Mouse (Mus musculus) lung, embryonic 15.5 days (tissue): ENCODE measurements around the gene Spire2. TPM values are rescaled to one million over a fixed set of nuclear protein-coding genes. Genes with fewer than 3 reads are reported as not detected.

Experiments
- ATAC-seq: fragments of 200-750 bp; cut with Nextera tagmentation; 2 replicates; pipeline ENCODE4 v1.8.0; 2017; ENCODE audit warnings: moderate number of reproducible peaks, borderline replicate concordance; ENCODE audit not compliant: low FRiP score, low TSS enrichment; ENCODE audit errors: extremely low read depth
- H3K27ac ChIP-seq: fragments of 300-500 bp; sonication (generic); 2 replicates; pipeline ENCODE4 v1.5.1; 2015; ENCODE audit warnings: moderate library complexity, mild to moderate bottlenecking, inconsistent platforms
- H3K27me3 ChIP-seq: fragments of 300-500 bp; sonication (generic); 2 replicates; pipeline ENCODE4 v1.6.1; 2015; ENCODE audit warnings: inconsistent platforms
- H3K36me3 ChIP-seq: fragments of 300-500 bp; sonication (generic); 2 replicates; pipeline ENCODE4 v1.6.1; 2015; ENCODE audit warnings: inconsistent platforms
- H3K4me1 ChIP-seq: fragments of 300-500 bp; sonication (generic); 2 replicates; pipeline ENCODE4 v1.6.1; 2015; ENCODE audit warnings: inconsistent platforms
- H3K4me2 ChIP-seq: fragments of 300-500 bp; sonication (generic); 2 replicates; pipeline ENCODE4 v1.6.1; 2015; ENCODE audit warnings: inconsistent platforms, mild to moderate bottlenecking, moderate library complexity
- H3K4me3 ChIP-seq: fragments of 300-500 bp; sonication (generic); 2 replicates; pipeline ENCODE4 v1.5.1; 2015; ENCODE audit warnings: mild to moderate bottlenecking, inconsistent platforms
- H3K9ac ChIP-seq: fragments of 300-500 bp; sonication (generic); 2 replicates; pipeline ENCODE4 v1.6.1; 2015; ENCODE audit warnings: inconsistent platforms
- H3K9me3 ChIP-seq: fragments of 300-500 bp; sonication (generic); 2 replicates; pipeline ENCODE4 v1.6.1; 2016; ENCODE audit warnings: inconsistent platforms
- WGBS: fragments of 180-500 bp; shearing (Covaris S2); methylation state at CpG from one replicate; pipeline ENCODE4 v1.1.7; 2015; 5-methylcytosine and 5-hydroxymethylcytosine counted together
- polyA plus RNA-seq: library from polyadenylated mRNA; unstranded; fragments of >200 nt; fragmentation: Nextera tagmentation; extraction: Ambion mirVana; gene quantifications from 2 replicates; pipeline ENCODE4 v1.2.1, GENCODE M21; 2015

The Spire2 gene
- polyA plus RNA-seq, 1 experiment from 2014 or later: 1.4 TPM

DNA sequence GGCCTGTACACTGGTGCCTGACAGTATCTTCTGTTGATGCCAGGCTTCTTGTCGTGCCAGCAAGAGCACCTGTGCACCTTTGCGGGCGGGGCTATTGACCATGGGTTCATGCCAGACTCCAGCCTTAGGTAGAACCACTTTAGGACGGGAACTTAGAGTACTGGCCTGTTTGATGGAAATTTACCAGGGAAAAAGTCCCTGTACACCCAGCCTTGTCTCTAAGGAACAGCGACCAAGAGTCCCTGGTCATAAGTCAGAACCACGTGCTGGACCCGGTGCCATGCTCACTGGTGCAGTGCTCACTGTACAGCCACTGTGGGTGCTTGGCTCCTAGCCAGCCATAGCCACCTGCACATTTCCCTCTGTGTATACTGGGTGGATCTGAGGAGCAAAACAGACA lies 56.5 kb downstream of the Spire2 start:
- Histone ChIP-seq H3K4me3 (no peak overlapping the region), H3K4me2 (no peak overlapping the region), H3K9ac (no peak overlapping the region), H3K4me1 (no peaks in the 10 kb centered on the region), H3K9me3 (no peaks in the 10 kb centered on the region), H3K27ac (no peak overlapping the region), H3K27me3 (no peaks in the 10 kb centered on the region), H3K36me3 (peaks cover 94% of the 10 kb centered on the region)
- 89% methylated on average over 7 of the region's 7 CpGs for WGBS
- peak; percentile 52; the same call in 1 of the 2 replicates for ATAC-seq

DNA sequence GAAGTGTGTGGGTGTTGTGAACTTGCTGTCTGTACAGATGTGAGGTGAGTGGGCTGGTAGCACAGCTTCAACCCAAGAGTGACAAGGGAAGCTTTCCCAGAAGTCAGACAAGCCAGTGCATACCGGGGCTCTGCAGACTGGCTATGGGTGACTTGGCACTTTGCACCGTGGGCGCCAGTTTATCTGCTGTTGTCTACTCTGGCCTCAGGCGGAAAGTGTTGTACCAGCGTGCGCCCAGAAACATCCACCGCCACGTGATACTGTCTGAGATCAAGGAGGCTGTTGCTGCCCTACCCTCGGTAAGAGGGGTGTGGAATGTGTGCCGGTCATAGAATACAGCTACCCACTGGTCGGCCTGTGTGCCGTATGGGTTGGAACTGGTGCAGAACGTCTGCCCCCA lies 65.8 kb downstream of the Spire2 start:
- no peak overlapping the region for H3K27ac ChIP-seq
- H3K4me1 ChIP-seq: no peaks in the 10 kb centered on the region
- H3K9ac ChIP-seq: no peak overlapping the region
- peaks cover 89% of the 10 kb centered on the region for H3K36me3 ChIP-seq
- H3K4me3 ChIP-seq: no peak overlapping the region
- ATAC-seq: no peak
- H3K27me3 ChIP-seq: no peaks in the 10 kb centered on the region
- 90% methylated on average over 13 of the region's 13 CpGs for WGBS
- no peak overlapping the region for H3K4me2 ChIP-seq
- H3K9me3 ChIP-seq: no peaks in the 10 kb centered on the region

DNA sequence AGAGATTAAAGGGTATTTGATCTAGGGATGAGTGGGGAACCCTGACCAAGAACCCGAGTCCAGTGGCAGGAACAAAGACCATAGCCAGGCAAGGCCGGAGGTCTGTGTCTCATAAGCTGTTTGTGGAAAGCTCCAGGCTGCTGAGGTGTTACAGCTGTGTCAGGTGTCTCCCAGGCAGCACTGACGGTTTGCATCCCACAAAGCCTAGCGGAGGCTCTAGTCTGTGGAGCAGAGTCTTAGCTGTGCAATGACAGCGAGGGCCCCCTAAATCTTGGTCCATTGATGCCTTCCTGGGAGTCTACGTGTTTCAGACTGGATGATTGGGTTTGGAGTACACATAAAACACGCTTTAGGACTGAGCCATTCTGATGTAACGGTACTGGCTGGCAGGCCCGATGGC lies 69.4 kb downstream of the Spire2 start:
- 85% methylated on average over 9 of the region's 9 CpGs for WGBS
- H3K27ac ChIP-seq: no peak overlapping the region
- H3K4me3 ChIP-seq: no peak overlapping the region
- H3K4me2 ChIP-seq: no peak overlapping the region
- ATAC-seq: no peak
- peaks cover 55% of the 10 kb centered on the region for H3K36me3 ChIP-seq
- no peaks in the 10 kb centered on the region for H3K4me1 ChIP-seq
- H3K9ac ChIP-seq: no peak overlapping the region
- no peaks in the 10 kb centered on the region for H3K27me3 ChIP-seq
- no peaks in the 10 kb centered on the region for H3K9me3 ChIP-seq

DNA sequence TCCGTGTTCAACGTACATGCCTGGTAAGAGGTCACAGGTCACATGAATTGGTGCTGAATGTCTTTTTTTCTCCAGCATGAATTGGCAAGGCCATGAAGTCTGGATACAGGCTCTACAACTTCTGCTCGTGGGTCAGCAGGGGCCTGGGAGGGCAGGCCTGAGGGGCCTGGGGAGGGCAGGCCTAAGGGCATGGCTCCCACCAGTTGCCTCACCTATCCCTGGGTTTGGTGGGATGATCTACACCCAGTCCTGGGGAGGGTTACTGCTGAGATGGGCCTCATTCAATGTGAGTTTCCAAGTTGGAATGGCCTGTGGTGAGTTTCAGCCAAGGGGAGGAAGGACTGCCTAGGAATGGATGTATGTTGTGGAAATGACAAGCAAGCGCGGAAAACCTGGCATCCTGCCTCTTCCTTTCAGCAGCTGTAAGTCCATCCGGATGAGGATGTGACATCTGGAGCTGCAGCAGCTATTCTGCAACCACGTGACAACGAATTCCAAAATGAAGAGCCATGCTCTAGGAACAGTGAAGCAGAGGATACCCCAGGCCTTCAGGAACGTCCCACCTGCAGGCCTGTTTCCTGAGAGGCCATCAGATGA lies 70.3 kb downstream of the Spire2 start:
- peak; percentile 37; the same call in 1 of the 2 replicates for ATAC-seq
- Histone ChIP-seq H3K36me3 (peaks cover 47% of the 10 kb centered on the region), H3K4me1 (no peaks in the 10 kb centered on the region), H3K27ac (no peak overlapping the region), H3K9ac (no peak overlapping the region), H3K4me2 (no peak overlapping the region), H3K27me3 (peaks cover 5% of the 10 kb centered on the region), H3K4me3 (no peak overlapping the region), H3K9me3 (no peaks in the 10 kb centered on the region)
- WGBS: 76% methylated on average over 9 of the region's 9 CpGs

GRCm38 (mm10) chr8:123404521-123404920 lies 72.0 kb downstream of the Spire2 start:
- Histone ChIP-seq H3K36me3 (peaks cover 31% of the 10 kb centered on the region), H3K27me3 (peaks cover 19% of the 10 kb centered on the region), H3K9ac (no peak overlapping the region), H3K4me1 (no peaks in the 10 kb centered on the region), H3K4me3 (no peak overlapping the region), H3K9me3 (no peaks in the 10 kb centered on the region), H3K27ac (no peak overlapping the region), H3K4me2 (no peak overlapping the region)
- 47% methylated on average over 8 of the region's 8 CpGs for WGBS
- no peak for ATAC-seq

- Histone ChIP-seq H3K36me3 (peaks cover 12% of the 10 kb centered on the region), H3K27me3 (peaks cover 42% of the 10 kb centered on the region), H3K27ac (no peak within 1 kb of the TSS), H3K4me3 (no peak within 1 kb of the TSS), H3K9me3 (no peaks in the 10 kb centered on the region), H3K4me1 (peaks cover 9% of the 10 kb centered on the region; the same call in 1 of the 2 replicates), H3K9ac (no peak within 1 kb of the TSS), H3K4me2 (no peak within 1 kb of the TSS)
- ATAC-seq: no peak
- 4% methylated on average over 4 of the region's 4 CpGs for WGBS
Measured at GRCm38 (mm10) chr8:123406786-123407185, 74.3 kb downstream of the Spire2 start, which contains the start of gene Mc1r. TSS of gene Mc1r (plus strand) at chr8:123407107.

DNA sequence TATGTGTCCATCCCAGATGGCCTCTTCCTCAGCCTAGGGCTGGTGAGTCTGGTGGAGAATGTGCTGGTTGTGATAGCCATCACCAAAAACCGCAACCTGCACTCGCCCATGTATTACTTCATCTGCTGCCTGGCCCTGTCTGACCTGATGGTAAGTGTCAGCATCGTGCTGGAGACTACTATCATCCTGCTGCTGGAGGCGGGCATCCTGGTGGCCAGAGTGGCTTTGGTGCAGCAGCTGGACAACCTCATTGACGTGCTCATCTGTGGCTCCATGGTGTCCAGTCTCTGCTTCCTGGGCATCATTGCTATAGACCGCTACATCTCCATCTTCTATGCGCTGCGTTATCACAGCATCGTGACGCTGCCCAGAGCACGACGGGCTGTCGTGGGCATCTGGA lies 75.1 kb downstream of the Spire2 start:
- H3K27ac ChIP-seq: no peak overlapping the region
- peaks cover 50% of the 10 kb centered on the region for H3K27me3 ChIP-seq
- WGBS: 85% methylated on average over 13 of the region's 13 CpGs
- peaks cover 4% of the 10 kb centered on the region; the same call in 1 of the 2 replicates for H3K36me3 ChIP-seq
- H3K9me3 ChIP-seq: no peaks in the 10 kb centered on the region
- ATAC-seq: no peak
- no peak overlapping the region for H3K9ac ChIP-seq
- H3K4me2 ChIP-seq: no peak overlapping the region
- peaks cover 9% of the 10 kb centered on the region; the same call in 1 of the 2 replicates for H3K4me1 ChIP-seq
- H3K4me3 ChIP-seq: no peak overlapping the region

DNA sequence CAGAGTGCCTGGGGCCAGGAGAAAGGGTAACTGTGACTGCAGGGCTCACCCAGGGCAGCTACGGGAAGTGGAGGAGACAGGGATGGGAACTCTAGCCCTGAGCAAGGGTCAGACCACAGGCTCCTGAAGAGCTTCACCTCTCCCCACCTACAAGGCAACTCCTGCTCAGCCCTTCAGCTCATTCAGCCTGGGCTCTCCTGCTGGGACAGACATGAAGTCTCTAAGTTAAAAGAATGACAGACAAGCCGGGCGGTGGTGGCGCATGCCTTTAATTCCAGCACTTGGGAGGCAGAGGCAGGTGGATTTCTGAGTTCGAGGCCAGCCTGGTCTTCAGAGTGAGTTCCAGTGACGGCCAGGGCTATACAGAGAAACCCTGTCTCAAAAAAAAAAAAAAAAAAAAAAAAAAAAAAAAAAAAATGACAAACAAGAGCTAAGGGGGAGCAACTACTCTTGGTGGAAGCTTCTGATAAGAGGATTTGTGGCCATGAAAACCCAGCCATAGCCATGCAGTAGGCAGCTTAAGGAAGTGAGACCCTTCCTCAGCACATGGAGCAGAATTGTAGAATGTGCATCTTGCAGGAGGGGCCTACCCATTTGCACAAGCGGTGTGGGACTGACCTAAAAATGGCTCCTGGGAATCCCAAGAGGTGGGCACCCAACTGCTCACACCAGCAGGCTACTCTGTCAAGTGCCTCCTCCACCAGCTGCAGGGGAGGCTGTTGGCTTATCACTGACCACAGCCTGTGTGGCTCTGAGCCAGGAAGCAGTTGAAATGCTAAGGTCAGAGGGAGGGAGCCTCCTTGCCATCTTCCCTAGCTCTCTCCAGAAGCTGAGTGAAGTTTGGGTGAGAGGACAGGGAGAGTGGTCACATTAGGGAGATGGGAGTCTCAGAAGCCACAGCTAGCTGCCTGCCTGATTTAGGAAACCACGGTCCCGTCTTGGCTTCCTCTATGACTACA lies 76.4 kb downstream of the Spire2 start:
- Histone ChIP-seq H3K4me1 (peaks cover 9% of the 10 kb centered on the region; the same call in 1 of the 2 replicates), H3K4me2 (no peak overlapping the region), H3K27me3 (peaks cover 63% of the 10 kb centered on the region), H3K36me3 (no peaks in the 10 kb centered on the region), H3K27ac (no peak overlapping the region), H3K9me3 (no peaks in the 10 kb centered on the region), H3K4me3 (no peak overlapping the region), H3K9ac (no peak overlapping the region)
- ATAC-seq: no peak
- 56% methylated on average over 9 of the region's 9 CpGs for WGBS

- no peak overlapping the region for H3K27ac ChIP-seq
- 61% methylated on average over 8 of the region's 8 CpGs for WGBS
- no peaks in the 10 kb centered on the region for H3K36me3 ChIP-seq
- H3K9ac ChIP-seq: no peak overlapping the region
- ATAC-seq: no peak
- no peak overlapping the region for H3K4me2 ChIP-seq
- H3K4me3 ChIP-seq: no peak overlapping the region
- peaks cover 9% of the 10 kb centered on the region; the same call in 1 of the 2 replicates for H3K4me1 ChIP-seq
- H3K9me3 ChIP-seq: no peaks in the 10 kb centered on the region
- H3K27me3 ChIP-seq: peaks cover 71% of the 10 kb centered on the region
Measured at GRCm38 (mm10) chr8:123410049-123410587, 77.6 kb downstream of the Spire2 start.

- H3K27ac ChIP-seq: no peak overlapping the region
- peak overlapping the region; percentile 48 for H3K4me2 ChIP-seq
- no peaks in the 10 kb centered on the region for H3K36me3 ChIP-seq
- no peak overlapping the region for H3K4me3 ChIP-seq
- peaks cover 71% of the 10 kb centered on the region for H3K27me3 ChIP-seq
- no peak overlapping the region for H3K9ac ChIP-seq
- ATAC-seq: no peak
- H3K9me3 ChIP-seq: no peaks in the 10 kb centered on the region
- WGBS: 11% methylated on average over 11 of the region's 11 CpGs
- peaks cover 9% of the 10 kb centered on the region; the same call in 1 of the 2 replicates for H3K4me1 ChIP-seq
Measured at GRCm38 (mm10) chr8:123410788-123411187, 78.3 kb downstream of the Spire2 start.

DNA sequence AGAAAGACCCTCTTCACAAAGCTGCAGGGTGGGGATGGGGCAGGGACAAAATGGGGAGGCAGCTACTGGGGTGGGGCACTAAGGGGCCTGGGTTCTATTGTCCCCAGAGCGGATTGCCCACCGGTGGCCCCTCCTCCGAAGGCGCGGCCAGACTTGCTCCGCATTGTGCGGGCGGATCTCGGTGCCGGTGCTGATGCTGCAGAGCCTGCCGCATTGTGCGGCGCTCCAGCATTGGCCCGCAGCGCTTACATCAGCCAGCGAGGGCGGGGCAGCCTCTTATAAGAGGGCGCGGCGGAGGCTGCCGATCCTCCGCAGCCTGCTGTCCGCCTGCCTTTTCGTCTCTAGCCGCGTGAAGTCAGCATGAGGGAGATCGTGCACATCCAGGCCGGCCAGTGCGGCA lies 78.7 kb downstream of the Spire2 start, which contains the start of gene Tubb3:
TSS of gene Tubb3 (plus strand) at position 179 of the 400 bp plus-strand sequence.
- Histone ChIP-seq H3K27ac (no peak within 1 kb of the TSS), H3K9me3 (no peaks in the 10 kb centered on the region), H3K4me2 (peak within 1 kb of the TSS; percentile 48), H3K9ac (no peak within 1 kb of the TSS), H3K36me3 (no peaks in the 10 kb centered on the region), H3K4me1 (peaks cover 9% of the 10 kb centered on the region; the same call in 1 of the 2 replicates), H3K4me3 (peak within 1 kb of the TSS; percentile 23), H3K27me3 (peaks cover 71% of the 10 kb centered on the region)
- peak; percentile 37; the same call in 1 of the 2 replicates for ATAC-seq
- under 1% methylated on average over 29 of the region's 29 CpGs for WGBS
